ENCODE assay signal across 23 mouse cellular contexts in genomic region chr10:105097045-105097331, GRCm38 (mm10).
DNase-seq lines count a peak whose midpoint lies in the region; ATAC-seq and TF ChIP-seq lines count a peak whose summit lies in the region.
"Had no signal": no experiment of that assay in that cellular context is flagged by ENCODE, and none has a peak within 500 bp of the region (broad histone marks: within the 10 kb centered on the region; RNA-seq: fewer than 3 reads in every experiment).

No protein-coding gene starts in this region.

- DNase-seq in midbrain, embryonic 10.5 days (ENCODE audit: low spot score): no peak
- DNase-seq in forebrain, embryonic 14.5 days (ENCODE audit: low spot score): no peak
- no peak for DNase-seq in forebrain, postnatal 0 days
- DNase-seq in T-cell, adult 2 months (ENCODE audit: low spot score): no peak
- no peak for DNase-seq in right cerebral cortex, postnatal 36 days (ENCODE audit: low spot score in 2 of 2)
- DNase-seq: adrenal gland, adult 8-10 months; adrenal gland, postnatal 25 days; cerebellum, adult 11-12 months; cerebellum, adult 9-10 months; cerebellum, postnatal 14 days; gastrocnemius, postnatal 25 days; heart, adult 18-20 months; heart, postnatal 10 days; heart, postnatal 36 days had no signal

- TF ChIP-seq CTCF in forebrain, postnatal 0 days (IDR thresholded peaks at IDR 0.05; ENCODE audit: low read depth): no peak

- 73% methylated on average over 2 of the region's 2 CpGs for WGBS in midbrain, embryonic 16.5 days
- WGBS in midbrain, embryonic 10.5 days: 69% methylated on average over 2 of the region's 2 CpGs
- 18% methylated on average over 2 of the region's 2 CpGs for WGBS in forebrain, embryonic 14.5 days
- 37% methylated on average over 2 of the region's 2 CpGs for WGBS in forebrain, postnatal 0 days

- no peak overlapping the region for H3K27ac ChIP-seq in midbrain, embryonic 16.5 days (ENCODE audit: low read length)
- H3K27ac ChIP-seq in midbrain, embryonic 10.5 days (replicated peaks): no peak overlapping the region
- H3K27ac ChIP-seq in forebrain, embryonic 14.5 days (ENCODE audit: low read depth, low read length): no peak overlapping the region
- H3K27ac ChIP-seq in forebrain, postnatal 0 days (ENCODE audit: low read depth, low read length): no peak overlapping the region
- H3K27ac ChIP-seq: heart, embryonic 15.5 days; hindbrain, embryonic 14.5 days; hindbrain, postnatal 0 days had no signal

- H3K4me1 ChIP-seq in midbrain, embryonic 16.5 days (ENCODE audit: control insufficient read depth, insufficient read depth, low read length): no peaks in the 10 kb centered on the region; the same call in 1 of the 2 replicates
- peaks cover 7% of the 10 kb centered on the region; the same call in 1 of the 2 replicates for H3K4me1 ChIP-seq in midbrain, embryonic 10.5 days
- peaks cover 14% of the 10 kb centered on the region for H3K4me1 ChIP-seq in forebrain, embryonic 14.5 days (ENCODE audit: control insufficient read depth, insufficient read depth, low read length)
- H3K4me1 ChIP-seq in forebrain, postnatal 0 days (ENCODE audit: insufficient read depth): peaks cover 4% of the 10 kb centered on the region
- H3K4me1 ChIP-seq: heart, embryonic 12.5 days; heart, embryonic 15.5 days had no signal

- no peaks in the 10 kb centered on the region for H3K27me3 ChIP-seq in midbrain, embryonic 16.5 days (ENCODE audit: control insufficient read depth, insufficient read depth, low read depth, low read length)
- H3K27me3 ChIP-seq in midbrain, embryonic 10.5 days (ENCODE audit: low read depth, poor library complexity, severe bottlenecking): no peaks in the 10 kb centered on the region
- no peaks in the 10 kb centered on the region for H3K27me3 ChIP-seq in forebrain, embryonic 14.5 days (replicated peaks; ENCODE audit: control insufficient read depth, insufficient read depth, low read length)
- H3K27me3 ChIP-seq in forebrain, postnatal 0 days (ENCODE audit: insufficient read depth, low read length): no peaks in the 10 kb centered on the region
- H3K27me3 ChIP-seq: heart, embryonic 12.5 days; heart, embryonic 15.5 days had no signal

- no peaks in the 10 kb centered on the region for H3K36me3 ChIP-seq in midbrain, embryonic 16.5 days (ENCODE audit: control insufficient read depth, insufficient read depth, low read length)
- H3K36me3 ChIP-seq in midbrain, embryonic 10.5 days: no peaks in the 10 kb centered on the region
- no peaks in the 10 kb centered on the region for H3K36me3 ChIP-seq in forebrain, embryonic 14.5 days (ENCODE audit: control insufficient read depth, insufficient read depth, low read length)
- H3K36me3 ChIP-seq in forebrain, postnatal 0 days (ENCODE audit: insufficient read depth): no peaks in the 10 kb centered on the region
- H3K36me3 ChIP-seq: heart, embryonic 12.5 days; heart, embryonic 15.5 days had no signal

- H3K4me3 ChIP-seq in midbrain, embryonic 16.5 days (ENCODE audit: low read depth, low read length): no peak overlapping the region
- H3K4me3 ChIP-seq in midbrain, embryonic 10.5 days: no peak overlapping the region
- no peak overlapping the region for H3K4me3 ChIP-seq in forebrain, embryonic 14.5 days (ENCODE audit: low read depth, low read length)
- no peak overlapping the region for H3K4me3 ChIP-seq in forebrain, postnatal 0 days (ENCODE audit: low read depth, low read length)
- H3K4me3 ChIP-seq: heart, embryonic 12.5 days; heart, embryonic 15.5 days had no signal

- ATAC-seq in midbrain, embryonic 16.5 days: 0 out of 2 replicates have a peak, but pooled peaks have one; percentile 17
- peak; percentile 27; the same call in 1 of the 2 replicates for ATAC-seq in forebrain, embryonic 14.5 days
- ATAC-seq in forebrain, postnatal 0 days: no peak
- ATAC-seq: activated CD4-positive, CD25-positive, alpha-beta regulatory T cell, adult 4 months; CD4-positive, CD25-positive, alpha-beta regulatory T cell, adult 4 months; hindbrain, postnatal 0 days; inflammation-experienced regulatory T-cells, adult 6 months; intestine, embryonic 16.5 days had no signal

- no peak overlapping the region for H3K9ac ChIP-seq in midbrain, embryonic 16.5 days (ENCODE audit: low read depth, low read length)
- no peak overlapping the region for H3K9ac ChIP-seq in forebrain, embryonic 14.5 days (ENCODE audit: low read length)
- H3K9ac ChIP-seq in forebrain, postnatal 0 days: no peak overlapping the region
- H3K9ac ChIP-seq: heart, embryonic 12.5 days; heart, embryonic 15.5 days; hindbrain, embryonic 14.5 days had no signal

- H3K9me3 ChIP-seq in midbrain, embryonic 16.5 days (replicated peaks; ENCODE audit: control insufficient read depth, low read length, poor library complexity, severe bottlenecking): no peaks in the 10 kb centered on the region
- H3K9me3 ChIP-seq in midbrain, embryonic 10.5 days (replicated peaks): no peaks in the 10 kb centered on the region
- no peaks in the 10 kb centered on the region for H3K9me3 ChIP-seq in forebrain, embryonic 14.5 days (replicated peaks; ENCODE audit: control insufficient read depth, low read length)
- H3K9me3 ChIP-seq in forebrain, postnatal 0 days (ENCODE audit: low read length): no peaks in the 10 kb centered on the region
- H3K9me3 ChIP-seq: heart, embryonic 12.5 days; heart, embryonic 15.5 days had no signal

- H3K4me2 ChIP-seq in midbrain, embryonic 16.5 days (ENCODE audit: low read length): no peak overlapping the region
- H3K4me2 ChIP-seq in forebrain, embryonic 14.5 days (ENCODE audit: low read length): no peak overlapping the region; the same call in 1 of the 2 replicates
- H3K4me2 ChIP-seq in forebrain, postnatal 0 days (ENCODE audit: low read depth): peak overlapping the region; percentile 36; the same call in 1 of the 2 replicates
- H3K4me2 ChIP-seq: heart, embryonic 12.5 days; heart, embryonic 15.5 days; hindbrain, embryonic 14.5 days had no signal
